Mouse (Mus musculus) kidney, embryonic 15.5 days (tissue): ENCODE measurements at regions not wholly inside any gene's neighbourhood (a gene's known extent, or its start where the extent isn't known, plus 50 kb on each side); places are given as distances from the start of the nearest gene placed in this dataset.
"Not testable (repeated sequence)": the region's sequence is repeated elsewhere in the genome, so short reads cannot be mapped to it uniquely, and the experiment has no call there.

Experiments used
- ATAC-seq: fragments of 200-750 bp; cut with Nextera tagmentation; replicated peaks from 2 replicates; pipeline ENCODE4 v1.8.0; 2017; ENCODE audit warnings: moderate TSS enrichment; ENCODE audit not compliant: low FRiP score
- H3K27ac ChIP-seq: fragments of 300-500 bp; sonication (generic); 2 replicates; pipeline ENCODE4 v1.5.1; 2015; ENCODE audit warnings: mild to moderate bottlenecking, inconsistent platforms
- H3K27me3 ChIP-seq: fragments of 300-500 bp; sonication (generic); 2 replicates; pipeline ENCODE4 v1.6.1; 2015; ENCODE audit warnings: inconsistent platforms
- H3K36me3 ChIP-seq: fragments of 300-500 bp; sonication (generic); 2 replicates; pipeline ENCODE4 v1.6.1; 2015; ENCODE audit warnings: inconsistent platforms
- H3K4me1 ChIP-seq: fragments of 300-500 bp; sonication (generic); 2 replicates; pipeline ENCODE4 v1.6.1; 2015; ENCODE audit warnings: inconsistent platforms
- H3K4me2 ChIP-seq: fragments of 300-500 bp; sonication (generic); 2 replicates; pipeline ENCODE4 v1.6.1; 2015; ENCODE audit warnings: moderate library complexity, mild to moderate bottlenecking, inconsistent platforms
- H3K4me3 ChIP-seq: fragments of 300-500 bp; sonication (generic); replicated peaks from 2 replicates; pipeline ENCODE4 v1.5.1; 2015; ENCODE audit warnings: mild to moderate bottlenecking, inconsistent platforms
- H3K9ac ChIP-seq: fragments of 300-500 bp; sonication (generic); 2 replicates; pipeline ENCODE4 v1.6.1; 2015; ENCODE audit warnings: mild to moderate bottlenecking, inconsistent platforms
- H3K9me3 ChIP-seq: fragments of 300-500 bp; sonication (generic); replicated peaks from 2 replicates; pipeline ENCODE4 v1.6.1; 2016; ENCODE audit warnings: inconsistent platforms
- WGBS: fragments of 180-500 bp; shearing (Covaris S2); methylation state at CpG from one replicate; pipeline ENCODE4 v1.1.7; 2015; ENCODE audit warnings: mixed read lengths; 5-methylcytosine and 5-hydroxymethylcytosine counted together

- Histone ChIP-seq H3K9me3 (no peaks in the 10 kb centered on the region), H3K4me1 (0 out of 2 replicates have a peak, but pooled peaks cover 7% of the 10 kb centered on the region), H3K4me2 (no peak overlapping the region), H3K9ac (no peak overlapping the region), H3K4me3 (no peak overlapping the region), H3K36me3 (no peaks in the 10 kb centered on the region), H3K27me3 (no peaks in the 10 kb centered on the region), H3K27ac (no peak overlapping the region)
- WGBS = 89% methylated on average over 1 of the region's 1 CpGs
- no peak for ATAC-seq
Observed at GRCm38 (mm10) chr15:62257110-62257667, 1334.4 kb upstream of the A1bg start.

GRCm38 (mm10) chr15:62255571-62255970 lies 1332.8 kb upstream of the A1bg start:
- no peak overlapping the region for H3K4me3 ChIP-seq
- H3K27ac ChIP-seq = no peak overlapping the region
- no peaks in the 10 kb centered on the region for H3K27me3 ChIP-seq
- H3K4me1 ChIP-seq = 0 out of 2 replicates have a peak, but pooled peaks cover 7% of the 10 kb centered on the region
- no peaks in the 10 kb centered on the region for H3K9me3 ChIP-seq
- ATAC-seq = no peak
- H3K4me2 ChIP-seq = no peak overlapping the region
- no peaks in the 10 kb centered on the region for H3K36me3 ChIP-seq
- WGBS = 93% methylated on average over 5 of the region's 5 CpGs
- no peak overlapping the region for H3K9ac ChIP-seq

- no peak for ATAC-seq
- H3K9ac ChIP-seq = no peak overlapping the region
- H3K4me1 ChIP-seq = 0 out of 2 replicates have a peak, but pooled peaks cover 7% of the 10 kb centered on the region
- H3K27me3 ChIP-seq = no peaks in the 10 kb centered on the region
- no peak overlapping the region for H3K4me3 ChIP-seq
- no peak overlapping the region for H3K27ac ChIP-seq
- no peak overlapping the region for H3K4me2 ChIP-seq
- WGBS = 87% methylated on average over 4 of the region's 4 CpGs
- H3K9me3 ChIP-seq = no peaks in the 10 kb centered on the region
- H3K36me3 ChIP-seq = no peaks in the 10 kb centered on the region
Observed at GRCm38 (mm10) chr15:62253724-62254123, 1330.9 kb upstream of the A1bg start.

GRCm38 (mm10) chr15:62252078-62252833 lies 1329.4 kb upstream of the A1bg start:
- not testable (repeated sequence) for H3K4me3 ChIP-seq, H3K4me1 ChIP-seq, H3K4me2 ChIP-seq, H3K9me3 ChIP-seq, ATAC-seq, H3K9ac ChIP-seq, H3K27ac ChIP-seq, H3K27me3 ChIP-seq, H3K36me3 ChIP-seq
- WGBS = 89% methylated on average over 2 of the region's 2 CpGs

GRCm38 (mm10) chr15:62249436-62249835 lies 1326.6 kb upstream of the A1bg start:
- Histone ChIP-seq H3K4me2 (no peak overlapping the region), H3K27me3 (no peaks in the 10 kb centered on the region), H3K4me3 (no peak overlapping the region), H3K9me3 (no peaks in the 10 kb centered on the region), H3K36me3 (peaks cover 3% of the 10 kb centered on the region; the same call in 1 of the 2 replicates), H3K4me1 (no peaks in the 10 kb centered on the region), H3K9ac (no peak overlapping the region), H3K27ac (no peak overlapping the region)
- no peak for ATAC-seq
- 85% methylated on average over 4 of the region's 4 CpGs for WGBS

- no peak overlapping the region for H3K4me2 ChIP-seq
- no peak overlapping the region for H3K27ac ChIP-seq
- H3K4me1 ChIP-seq = no peaks in the 10 kb centered on the region
- peaks cover 9% of the 10 kb centered on the region; the same call in 1 of the 2 replicates for H3K36me3 ChIP-seq
- ATAC-seq = no peak
- H3K4me3 ChIP-seq = no peak overlapping the region
- WGBS = 91% methylated on average over 4 of the region's 4 CpGs
- H3K27me3 ChIP-seq = no peaks in the 10 kb centered on the region
- H3K9me3 ChIP-seq = no peaks in the 10 kb centered on the region
- H3K9ac ChIP-seq = no peak overlapping the region
Observed at GRCm38 (mm10) chr15:62246561-62247079, 1323.8 kb upstream of the A1bg start.

GRCm38 (mm10) chr15:62245237-62245636 lies 1322.4 kb upstream of the A1bg start:
- WGBS = 93% methylated on average over 1 of the region's 1 CpGs
- Histone ChIP-seq H3K4me1 (no peaks in the 10 kb centered on the region), H3K27ac (no peak overlapping the region), H3K4me2 (no peak overlapping the region), H3K9ac (no peak overlapping the region), H3K4me3 (no peak overlapping the region), H3K9me3 (no peaks in the 10 kb centered on the region), H3K36me3 (peaks cover 9% of the 10 kb centered on the region; the same call in 1 of the 2 replicates), H3K27me3 (no peaks in the 10 kb centered on the region)
- no peak for ATAC-seq

- Histone ChIP-seq H3K9ac (no peak overlapping the region), H3K9me3 (no peaks in the 10 kb centered on the region), H3K4me1 (no peaks in the 10 kb centered on the region), H3K27me3 (no peaks in the 10 kb centered on the region), H3K27ac (no peak overlapping the region), H3K36me3 (peaks cover 9% of the 10 kb centered on the region; the same call in 1 of the 2 replicates), H3K4me2 (no peak overlapping the region), H3K4me3 (no peak overlapping the region)
- no peak for ATAC-seq
- 93% methylated on average over 3 of the region's 3 CpGs for WGBS
Observed at GRCm38 (mm10) chr15:62244819-62245218, 1322.0 kb upstream of the A1bg start.

- Histone ChIP-seq H3K4me1 (no peaks in the 10 kb centered on the region), H3K9me3 (no peaks in the 10 kb centered on the region), H3K36me3 (peaks cover 9% of the 10 kb centered on the region; the same call in 1 of the 2 replicates), H3K9ac (no peak overlapping the region), H3K4me2 (no peak overlapping the region), H3K27me3 (no peaks in the 10 kb centered on the region), H3K27ac (no peak overlapping the region), H3K4me3 (no peak overlapping the region)
- ATAC-seq = no peak
- WGBS = 94% methylated on average over 3 of the region's 3 CpGs
Observed at GRCm38 (mm10) chr15:62240031-62240430, 1317.2 kb upstream of the A1bg start.

- Histone ChIP-seq H3K27ac (no peak overlapping the region), H3K4me2 (no peak overlapping the region), H3K4me3 (no peak overlapping the region), H3K4me1 (no peaks in the 10 kb centered on the region), H3K9me3 (no peaks in the 10 kb centered on the region), H3K9ac (no peak overlapping the region), H3K36me3 (peaks cover under 1% of the 10 kb centered on the region; the same call in 1 of the 2 replicates), H3K27me3 (no peaks in the 10 kb centered on the region)
- 84% methylated on average over 5 of the region's 5 CpGs for WGBS
- ATAC-seq = no peak
Observed at GRCm38 (mm10) chr15:62238503-62239045, 1315.8 kb upstream of the A1bg start.

- Histone ChIP-seq H3K9me3 (no peaks in the 10 kb centered on the region), H3K4me1 (no peaks in the 10 kb centered on the region), H3K27me3 (no peaks in the 10 kb centered on the region), H3K4me2 (no peak overlapping the region), H3K36me3 (no peaks in the 10 kb centered on the region), H3K4me3 (no peak overlapping the region), H3K9ac (no peak overlapping the region), H3K27ac (no peak overlapping the region)
- WGBS = 77% methylated on average over 2 of the region's 2 CpGs
- ATAC-seq = no peak
Observed at GRCm38 (mm10) chr15:62236056-62236455, 1313.2 kb upstream of the A1bg start.

- 97% methylated on average over 4 of the region's 4 CpGs for WGBS
- H3K9me3 ChIP-seq = no peaks in the 10 kb centered on the region
- H3K4me1 ChIP-seq = no peaks in the 10 kb centered on the region
- no peak overlapping the region for H3K4me3 ChIP-seq
- no peak overlapping the region for H3K27ac ChIP-seq
- no peak overlapping the region for H3K4me2 ChIP-seq
- no peaks in the 10 kb centered on the region for H3K36me3 ChIP-seq
- no peaks in the 10 kb centered on the region for H3K27me3 ChIP-seq
- ATAC-seq = no peak
- no peak overlapping the region for H3K9ac ChIP-seq
Observed at GRCm38 (mm10) chr15:62234182-62234760, 1311.5 kb upstream of the A1bg start.
